Mouse (Mus musculus) intestine, embryonic 14.5 days (tissue): ENCODE data around the gene Larp6. TPM values are rescaled to one million over a fixed set of nuclear protein-coding genes. Genes with fewer than 3 reads are reported as not detected.
A peak's percentile ranks its signal among the peaks of the same experiment; 100 is the strongest.

Experiments
- ATAC-seq: fragments of 200-750 bp; cut with Nextera tagmentation; replicated peaks from 2 replicates; pipeline ENCODE4 v1.8.0; 2017; ENCODE audit warnings: low read depth, moderate number of reproducible peaks, moderate TSS enrichment, moderate library complexity; ENCODE audit not compliant: low FRiP score, low TSS enrichment
- DNase-seq: peaks from one replicate; pipeline ENCODE4 v3.0.0-alpha.2; 2018; ENCODE audit warnings: low spot score
- H3K27ac ChIP-seq: fragments of 300-500 bp; sonication (generic); 2 replicates; pipeline ENCODE4 v1.5.1; 2014; ENCODE audit warnings: low read depth, mild to moderate bottlenecking, control low read depth
- H3K27me3 ChIP-seq: fragments of 300-500 bp; sonication (generic); replicated peaks from 2 replicates; pipeline ENCODE4 v1.6.1; 2014; ENCODE audit warnings: low read length, control low read depth; ENCODE audit not compliant: control insufficient read depth, insufficient read depth
- H3K36me3 ChIP-seq: fragments of 300-500 bp; sonication (generic); 2 replicates; pipeline ENCODE4 v1.6.1; 2014; ENCODE audit warnings: low read length, control low read depth; ENCODE audit not compliant: control insufficient read depth, insufficient read depth
- H3K4me1 ChIP-seq: fragments of 300-500 bp; sonication (generic); replicated peaks from 2 replicates; pipeline ENCODE4 v1.6.1; 2014; ENCODE audit warnings: low read length, control low read depth, mixed read lengths; ENCODE audit not compliant: control insufficient read depth, insufficient read depth
- H3K4me2 ChIP-seq: fragments of 300-500 bp; sonication (generic); 2 replicates; pipeline ENCODE4 v1.6.1; 2014; ENCODE audit warnings: low read length
- H3K4me3 ChIP-seq: fragments of 300-500 bp; sonication (generic); 2 replicates; pipeline ENCODE4 v1.5.1; 2014; ENCODE audit warnings: low read depth, low read length, control low read depth, mixed read lengths
- H3K9ac ChIP-seq: fragments of 300-500 bp; sonication (generic); 2 replicates; pipeline ENCODE4 v1.6.1; 2014; ENCODE audit warnings: mild to moderate bottlenecking, low read length
- H3K9me3 ChIP-seq: fragments of 300-500 bp; sonication (generic); 2 replicates; pipeline ENCODE4 v1.6.1; 2016; ENCODE audit warnings: low read length, control low read depth; ENCODE audit not compliant: control insufficient read depth
- WGBS: fragments of 180-500 bp; shearing (Covaris S2); extraction: QIAGEN DNeasy Blood & Tissue Kit; methylation state at CpG from one replicate; pipeline ENCODE4 v1.1.7; 2014; 5-methylcytosine and 5-hydroxymethylcytosine counted together
- polyA plus RNA-seq: library from polyadenylated mRNA; unstranded; fragments of >200 nt; fragmentation: Nextera tagmentation; extraction: Ambion mirVana; gene quantifications from 2 replicates; pipeline ENCODE4 v1.2.1, GENCODE M21; 2014

The Larp6 gene
- polyA plus RNA-seq, 1 experiment from 2014 or later = 2.2 TPM

DNA sequence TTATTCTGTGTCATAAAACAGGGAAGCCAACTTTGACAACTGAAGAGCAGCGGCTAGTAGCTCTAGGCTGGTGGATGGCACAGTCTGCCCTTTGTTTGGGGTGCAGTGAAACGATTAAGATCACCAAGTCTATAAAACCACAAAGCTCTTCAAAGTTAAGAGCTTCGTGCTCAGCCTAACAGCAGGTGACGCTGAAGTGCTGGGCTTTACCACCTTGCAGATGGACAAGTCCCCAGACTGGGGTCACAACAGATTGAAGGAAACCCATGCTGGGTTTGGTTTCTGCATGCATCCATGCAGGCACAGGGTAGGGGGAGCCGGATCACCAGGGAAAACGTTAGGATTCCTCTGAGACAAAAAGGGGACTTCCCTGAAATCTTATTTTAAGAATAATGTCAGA, 33.8 kb downstream of the Larp6 start:
- no peak for DNase-seq

GRCm38 (mm10) chr9:60747672-60748071, 34.9 kb downstream of the Larp6 start:
- H3K27me3 ChIP-seq = no peaks in the 10 kb centered on the region
- H3K27ac ChIP-seq = no peak overlapping the region
- H3K36me3 ChIP-seq = no peaks in the 10 kb centered on the region
- H3K9me3 ChIP-seq = no peaks in the 10 kb centered on the region
- no peak for DNase-seq
- ATAC-seq = no peak
- WGBS = 78% methylated on average over 5 of the region's 5 CpGs
- H3K4me2 ChIP-seq = no peak overlapping the region
- no peak overlapping the region for H3K4me3 ChIP-seq
- H3K9ac ChIP-seq = no peak overlapping the region
- H3K4me1 ChIP-seq = peaks cover 4% of the 10 kb centered on the region

More for the DNA sequence above, 33.8 kb downstream of the Larp6 start:
- Histone ChIP-seq H3K27me3 (no peaks in the 10 kb centered on the region), H3K4me2 (no peak overlapping the region), H3K27ac (no peak overlapping the region), H3K36me3 (no peaks in the 10 kb centered on the region), H3K4me3 (no peak overlapping the region), H3K4me1 (peaks cover 7% of the 10 kb centered on the region), H3K9me3 (no peaks in the 10 kb centered on the region), H3K9ac (no peak overlapping the region)
- 41% methylated on average over 6 of the region's 6 CpGs for WGBS
- no peak for ATAC-seq

DNA sequence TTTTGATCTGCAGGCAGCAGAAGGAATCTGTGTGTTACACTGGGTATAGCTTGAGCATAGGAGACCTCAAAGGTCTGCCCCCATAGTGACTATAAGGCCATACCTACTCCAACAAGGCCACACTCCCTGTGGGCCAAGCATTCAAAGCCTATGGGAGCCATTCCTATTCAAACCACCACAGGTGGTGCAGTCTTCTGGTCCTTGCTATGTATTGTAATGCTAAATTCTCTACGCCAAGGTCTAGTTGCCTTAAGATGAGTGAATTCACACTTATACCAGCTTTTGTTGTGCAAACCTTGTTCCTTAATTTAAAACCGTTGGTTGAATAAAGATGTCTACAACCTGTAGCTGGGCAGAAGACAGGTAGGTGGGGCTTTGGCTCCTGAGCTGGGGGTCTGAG, 35.4 kb downstream of the Larp6 start:
- Histone ChIP-seq H3K36me3 (no peaks in the 10 kb centered on the region), H3K4me3 (no peak overlapping the region), H3K4me2 (no peak overlapping the region), H3K9ac (no peak overlapping the region), H3K4me1 (no peaks in the 10 kb centered on the region; the same call in none of the 2 replicates), H3K9me3 (no peaks in the 10 kb centered on the region), H3K27ac (no peak overlapping the region), H3K27me3 (no peaks in the 10 kb centered on the region)
- no peak for ATAC-seq
- WGBS = 84% methylated on average over 2 of the region's 2 CpGs
- DNase-seq = no peak

GRCm38 (mm10) chr9:60749105-60749504, 36.3 kb downstream of the Larp6 start:
- H3K36me3 ChIP-seq = no peaks in the 10 kb centered on the region
- WGBS = 91% methylated on average over 2 of the region's 2 CpGs
- H3K4me1 ChIP-seq = no peaks in the 10 kb centered on the region
- no peak for ATAC-seq
- H3K27me3 ChIP-seq = no peaks in the 10 kb centered on the region
- no peaks in the 10 kb centered on the region for H3K9me3 ChIP-seq
- no peak overlapping the region for H3K9ac ChIP-seq
- DNase-seq = no peak
- H3K27ac ChIP-seq = no peak overlapping the region
- H3K4me2 ChIP-seq = no peak overlapping the region
- H3K4me3 ChIP-seq = no peak overlapping the region

- Histone ChIP-seq H3K4me2 (no peak overlapping the region), H3K27me3 (no peaks in the 10 kb centered on the region), H3K9ac (no peak overlapping the region), H3K36me3 (no peaks in the 10 kb centered on the region), H3K4me1 (no peaks in the 10 kb centered on the region), H3K27ac (no peak overlapping the region), H3K4me3 (no peak overlapping the region), H3K9me3 (no peaks in the 10 kb centered on the region)
- DNase-seq (no peak), ATAC-seq (no peak)
- WGBS = 84% methylated on average over 5 of the region's 5 CpGs
Measured at GRCm38 (mm10) chr9:60751098-60751497, 38.3 kb downstream of the Larp6 start.

GRCm38 (mm10) chr9:60751971-60752370, 39.2 kb downstream of the Larp6 start:
- Histone ChIP-seq H3K9me3 (no peaks in the 10 kb centered on the region), H3K4me1 (no peaks in the 10 kb centered on the region), H3K4me3 (no peak overlapping the region), H3K36me3 (no peaks in the 10 kb centered on the region), H3K27ac (peak overlapping the region; percentile 30; the same call in 1 of the 2 replicates), H3K4me2 (no peak overlapping the region), H3K9ac (no peak overlapping the region), H3K27me3 (no peaks in the 10 kb centered on the region)
- ATAC-seq = 0 out of 2 replicates have a peak, but pooled peaks have one; percentile 48
- DNase-seq = no peak
- WGBS = 23% methylated on average over 6 of the region's 6 CpGs

- Histone ChIP-seq H3K9me3 (no peaks in the 10 kb centered on the region), H3K27me3 (no peaks in the 10 kb centered on the region), H3K9ac (no peak overlapping the region), H3K36me3 (no peaks in the 10 kb centered on the region), H3K4me1 (peaks cover 4% of the 10 kb centered on the region), H3K4me3 (no peak overlapping the region), H3K27ac (no peak overlapping the region), H3K4me2 (no peak overlapping the region)
- ATAC-seq (no peak), DNase-seq (no peak)
Measured at GRCm38 (mm10) chr9:60752636-60753035, 39.8 kb downstream of the Larp6 start.

DNA sequence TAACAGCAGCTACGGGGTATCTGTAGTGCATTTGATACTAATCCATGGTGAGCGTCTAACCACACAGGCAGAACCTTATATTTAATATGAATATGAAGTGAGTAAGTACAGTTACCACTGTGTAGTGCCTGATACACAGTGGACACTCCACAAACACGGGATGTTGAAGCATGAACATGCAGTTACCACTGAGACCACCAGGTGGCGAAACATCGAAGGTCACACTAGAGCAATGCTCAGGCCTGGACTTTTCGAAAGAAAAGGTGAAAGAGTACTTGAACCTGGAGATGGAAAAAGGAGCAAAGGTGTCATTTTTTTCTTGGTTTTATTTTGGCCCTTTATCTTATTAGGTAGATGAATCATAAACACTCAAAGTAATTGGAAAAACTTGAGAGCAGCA, 43.5 kb downstream of the Larp6 start:
- no peak overlapping the region for H3K4me2 ChIP-seq
- no peaks in the 10 kb centered on the region for H3K9me3 ChIP-seq
- ATAC-seq = no peak
- H3K4me3 ChIP-seq = no peak overlapping the region
- 43% methylated on average over 6 of the region's 6 CpGs for WGBS
- no peaks in the 10 kb centered on the region for H3K36me3 ChIP-seq
- H3K4me1 ChIP-seq = peaks cover 12% of the 10 kb centered on the region
- DNase-seq = peak; percentile 80
- no peaks in the 10 kb centered on the region for H3K27me3 ChIP-seq
- H3K9ac ChIP-seq = no peak overlapping the region
- no peak overlapping the region for H3K27ac ChIP-seq

DNA sequence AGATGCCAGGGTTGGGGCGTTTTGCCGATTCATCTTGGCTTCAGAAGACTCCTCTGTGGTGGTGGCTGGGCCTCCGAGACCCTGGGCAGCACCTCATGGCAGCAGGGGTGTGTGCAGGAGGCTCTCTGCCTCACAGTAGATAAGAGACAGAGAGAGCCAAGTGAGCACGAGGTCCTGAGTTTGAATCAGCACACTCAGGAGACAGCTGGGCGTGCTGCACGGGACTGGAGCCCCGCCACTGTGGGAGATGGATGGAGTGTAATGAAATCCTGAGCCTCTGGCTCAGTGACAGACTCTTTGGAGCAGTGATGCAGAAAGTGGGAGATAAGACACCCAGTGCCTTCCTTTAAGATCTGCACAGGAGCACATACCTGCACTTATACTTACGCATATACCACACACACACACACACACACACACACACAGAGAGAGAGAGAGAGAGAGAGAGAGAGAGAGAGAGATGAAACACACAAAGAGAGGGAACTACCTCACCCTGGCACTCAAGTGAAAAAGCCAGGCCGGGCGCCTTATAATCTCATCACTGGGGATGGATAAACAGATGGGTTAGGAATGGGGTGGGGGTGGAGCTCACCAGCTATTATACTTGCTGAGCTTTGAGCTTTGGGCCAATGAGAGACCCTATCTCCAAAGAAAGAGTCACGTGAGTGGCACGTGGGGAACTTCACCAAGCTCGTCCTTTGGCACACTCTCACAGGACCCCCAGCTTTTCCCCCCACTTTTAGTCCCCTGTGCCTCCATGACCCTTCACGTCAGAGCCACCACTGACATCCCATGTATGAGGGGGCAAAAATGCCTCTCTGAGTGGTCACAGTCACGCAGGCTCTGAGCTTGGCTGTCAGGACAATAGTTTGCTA, 44.3 kb downstream of the Larp6 start:
- no peaks in the 10 kb centered on the region for H3K36me3 ChIP-seq
- DNase-seq (no peak), ATAC-seq (no peak)
- peak overlapping the region; percentile 73; the same call in 1 of the 2 replicates for H3K27ac ChIP-seq
- 71% methylated on average over 15 of the region's 15 CpGs for WGBS
- no peak overlapping the region for H3K4me3 ChIP-seq
- H3K9ac ChIP-seq = no peak overlapping the region
- peaks cover 12% of the 10 kb centered on the region for H3K4me1 ChIP-seq
- no peak overlapping the region for H3K4me2 ChIP-seq
- H3K9me3 ChIP-seq = no peaks in the 10 kb centered on the region
- no peaks in the 10 kb centered on the region for H3K27me3 ChIP-seq
